Mouse (Mus musculus): ENCODE measurements around the gene Dynlrb2. TPM values are rescaled to one million over a fixed set of nuclear protein-coding genes. Genes with fewer than 3 reads are reported as not detected.

The Dynlrb2 gene
- polyA plus RNA-seq, 1 experiment from 2014 or later, result 0.28 TPM

GRCm38 (mm10) chr8:116484087-116484486, 20.7 kb upstream of the Dynlrb2 start:
- ATAC-seq (ENCODE audit: insufficient read depth, low FRiP score), result no peak
- 16% methylated on average over 2 of the region's 2 CpGs for WGBS

GRCm38 (mm10) chr8:116488546-116488945, 16.2 kb upstream of the Dynlrb2 start:
- no peak overlapping the region for H3K9ac ChIP-seq (ENCODE audit: low read length)
- no peaks in the 10 kb centered on the region for H3K4me1 ChIP-seq (ENCODE audit: control insufficient read depth, insufficient read depth, low read length)
- H3K27me3 ChIP-seq (ENCODE audit: control insufficient read depth, insufficient read depth, low read length), result no peaks in the 10 kb centered on the region
- H3K36me3 ChIP-seq (ENCODE audit: control insufficient read depth, insufficient read depth, low read length), result no peaks in the 10 kb centered on the region
- ATAC-seq (ENCODE audit: insufficient read depth, low FRiP score), result no peak
- H3K4me2 ChIP-seq (ENCODE audit: low read depth, low read length), result no peak overlapping the region
- H3K9me3 ChIP-seq (replicated peaks; ENCODE audit: control insufficient read depth, low read length), result no peaks in the 10 kb centered on the region
- no peak overlapping the region for H3K27ac ChIP-seq (ENCODE audit: low read length)
- no peak overlapping the region for H3K4me3 ChIP-seq (replicated peaks; ENCODE audit: low read length)
- WGBS, result 83% methylated on average over 2 of the region's 2 CpGs

More at GRCm38 (mm10) chr8:116484087-116484486, 20.7 kb upstream of the Dynlrb2 start:
- Histone ChIP-seq H3K9me3 (replicated peaks; ENCODE audit: control insufficient read depth, low read length) (no peaks in the 10 kb centered on the region), H3K36me3 (ENCODE audit: control insufficient read depth, insufficient read depth, low read length) (no peaks in the 10 kb centered on the region), H3K4me2 (ENCODE audit: low read depth, low read length) (no peak overlapping the region), H3K9ac (ENCODE audit: low read length) (no peak overlapping the region), H3K4me1 (ENCODE audit: control insufficient read depth, insufficient read depth, low read length) (no peaks in the 10 kb centered on the region), H3K27me3 (ENCODE audit: control insufficient read depth, insufficient read depth, low read length) (no peaks in the 10 kb centered on the region), H3K27ac (ENCODE audit: low read length) (no peak overlapping the region), H3K4me3 (replicated peaks; ENCODE audit: low read length) (no peak overlapping the region)

GRCm38 (mm10) chr8:116500057-116500809, 4.5 kb upstream of the Dynlrb2 start:
- no peaks in the 10 kb centered on the region for H3K4me1 ChIP-seq (ENCODE audit: control insufficient read depth, insufficient read depth, low read length)
- no peak overlapping the region for H3K4me2 ChIP-seq (ENCODE audit: low read depth, low read length)
- H3K27ac ChIP-seq (ENCODE audit: low read length), result no peak overlapping the region
- H3K36me3 ChIP-seq (ENCODE audit: control insufficient read depth, insufficient read depth, low read length), result no peaks in the 10 kb centered on the region
- no peak overlapping the region for H3K9ac ChIP-seq (ENCODE audit: low read length)
- H3K27me3 ChIP-seq (ENCODE audit: control insufficient read depth, insufficient read depth, low read length), result no peaks in the 10 kb centered on the region
- H3K9me3 ChIP-seq (replicated peaks; ENCODE audit: control insufficient read depth, low read length), result no peaks in the 10 kb centered on the region
- WGBS, result 77% methylated on average over 7 of the region's 7 CpGs
- H3K4me3 ChIP-seq (replicated peaks; ENCODE audit: low read length), result no peak overlapping the region
- no peak for ATAC-seq (ENCODE audit: insufficient read depth, low FRiP score)

- Histone ChIP-seq H3K9me3 (replicated peaks; ENCODE audit: control insufficient read depth, low read length) (no peaks in the 10 kb centered on the region), H3K27ac (ENCODE audit: low read length) (no peak overlapping the region)
- no peak for ATAC-seq (ENCODE audit: insufficient read depth, low FRiP score)
These were observed 3.9 kb downstream of the Dynlrb2 start for GRCm38 (mm10) chr8:116508721-116509120.

GRCm38 (mm10) chr8:116509247-116509646, 4.5 kb downstream of the Dynlrb2 start:
- 62% methylated on average over 3 of the region's 3 CpGs for WGBS
- Histone ChIP-seq H3K9ac (ENCODE audit: low read length) (no peak overlapping the region), H3K4me3 (replicated peaks; ENCODE audit: low read length) (no peak overlapping the region), H3K27me3 (ENCODE audit: control insufficient read depth, insufficient read depth, low read length) (no peaks in the 10 kb centered on the region), H3K27ac (ENCODE audit: low read length) (no peak overlapping the region), H3K4me2 (ENCODE audit: low read depth, low read length) (no peak overlapping the region), H3K9me3 (replicated peaks; ENCODE audit: control insufficient read depth, low read length) (no peaks in the 10 kb centered on the region), H3K36me3 (ENCODE audit: control insufficient read depth, insufficient read depth, low read length) (no peaks in the 10 kb centered on the region), H3K4me1 (ENCODE audit: control insufficient read depth, insufficient read depth, low read length) (no peaks in the 10 kb centered on the region)
- ATAC-seq (ENCODE audit: insufficient read depth, low FRiP score), result no peak

More at GRCm38 (mm10) chr8:116508721-116509120, 3.9 kb downstream of the Dynlrb2 start:
- Histone ChIP-seq H3K9ac (ENCODE audit: low read length) (no peak overlapping the region), H3K4me1 (ENCODE audit: control insufficient read depth, insufficient read depth, low read length) (no peaks in the 10 kb centered on the region), H3K36me3 (ENCODE audit: control insufficient read depth, insufficient read depth, low read length) (no peaks in the 10 kb centered on the region), H3K4me2 (ENCODE audit: low read depth, low read length) (no peak overlapping the region), H3K27me3 (ENCODE audit: control insufficient read depth, insufficient read depth, low read length) (no peaks in the 10 kb centered on the region), H3K4me3 (replicated peaks; ENCODE audit: low read length) (no peak overlapping the region)
- WGBS, result 61% methylated on average over 5 of the region's 5 CpGs

- H3K4me2 ChIP-seq (ENCODE audit: low read depth, low read length), result no peak overlapping the region
- no peaks in the 10 kb centered on the region for H3K4me1 ChIP-seq (ENCODE audit: control insufficient read depth, insufficient read depth, low read length)
- no peak overlapping the region for H3K27ac ChIP-seq (ENCODE audit: low read length)
- no peaks in the 10 kb centered on the region for H3K36me3 ChIP-seq (ENCODE audit: control insufficient read depth, insufficient read depth, low read length)
- H3K9me3 ChIP-seq (replicated peaks; ENCODE audit: control insufficient read depth, low read length), result peaks cover 16% of the 10 kb centered on the region
- WGBS, result 84% methylated on average over 5 of the region's 5 CpGs
- H3K27me3 ChIP-seq (ENCODE audit: control insufficient read depth, insufficient read depth, low read length), result no peaks in the 10 kb centered on the region
- no peak for ATAC-seq (ENCODE audit: insufficient read depth, low FRiP score)
- H3K9ac ChIP-seq (ENCODE audit: low read length), result no peak overlapping the region
- no peak overlapping the region for H3K4me3 ChIP-seq (replicated peaks; ENCODE audit: low read length)
These were observed 14.9 kb downstream of the Dynlrb2 start for GRCm38 (mm10) chr8:116519676-116520075.

- ATAC-seq (ENCODE audit: insufficient read depth, low FRiP score), result no peak
- H3K27me3 ChIP-seq (ENCODE audit: control insufficient read depth, insufficient read depth, low read length), result no peaks in the 10 kb centered on the region
- H3K9me3 ChIP-seq (replicated peaks; ENCODE audit: control insufficient read depth, low read length), result peaks cover 16% of the 10 kb centered on the region
- no peak overlapping the region for H3K27ac ChIP-seq (ENCODE audit: low read length)
- no peak overlapping the region for H3K4me3 ChIP-seq (replicated peaks; ENCODE audit: low read length)
- 84% methylated on average over 4 of the region's 4 CpGs for WGBS
- H3K9ac ChIP-seq (ENCODE audit: low read length), result no peak overlapping the region
- no peak overlapping the region for H3K4me2 ChIP-seq (ENCODE audit: low read depth, low read length)
- no peaks in the 10 kb centered on the region for H3K36me3 ChIP-seq (ENCODE audit: control insufficient read depth, insufficient read depth, low read length)
- H3K4me1 ChIP-seq (ENCODE audit: control insufficient read depth, insufficient read depth, low read length), result no peaks in the 10 kb centered on the region
These were observed 16.4 kb downstream of the Dynlrb2 start for GRCm38 (mm10) chr8:116521208-116521607.

- Histone ChIP-seq H3K27me3 (ENCODE audit: control insufficient read depth, insufficient read depth, low read length) (no peaks in the 10 kb centered on the region), H3K36me3 (ENCODE audit: control insufficient read depth, insufficient read depth, low read length) (no peaks in the 10 kb centered on the region), H3K4me2 (ENCODE audit: low read depth, low read length) (no peak overlapping the region), H3K4me1 (ENCODE audit: control insufficient read depth, insufficient read depth, low read length) (no peaks in the 10 kb centered on the region), H3K9me3 (replicated peaks; ENCODE audit: control insufficient read depth, low read length) (peaks cover 13% of the 10 kb centered on the region), H3K27ac (ENCODE audit: low read length) (no peak overlapping the region), H3K4me3 (replicated peaks; ENCODE audit: low read length) (no peak overlapping the region), H3K9ac (ENCODE audit: low read length) (no peak overlapping the region)
- WGBS, result 71% methylated on average over 3 of the region's 3 CpGs
- ATAC-seq (ENCODE audit: insufficient read depth, low FRiP score), result no peak
These were observed 16.9 kb downstream of the Dynlrb2 start for GRCm38 (mm10) chr8:116521641-116522040.

GRCm38 (mm10) chr8:116522104-116522767, 17.5 kb downstream of the Dynlrb2 start:
- no peak overlapping the region for H3K27ac ChIP-seq (ENCODE audit: low read length)
- no peaks in the 10 kb centered on the region for H3K36me3 ChIP-seq (ENCODE audit: control insufficient read depth, insufficient read depth, low read length)
- no peak overlapping the region for H3K9ac ChIP-seq (ENCODE audit: low read length)
- no peaks in the 10 kb centered on the region for H3K27me3 ChIP-seq (ENCODE audit: control insufficient read depth, insufficient read depth, low read length)
- no peaks in the 10 kb centered on the region for H3K4me1 ChIP-seq (ENCODE audit: control insufficient read depth, insufficient read depth, low read length)
- peaks cover 7% of the 10 kb centered on the region for H3K9me3 ChIP-seq (replicated peaks; ENCODE audit: control insufficient read depth, low read length)
- no peak overlapping the region for H3K4me3 ChIP-seq (replicated peaks; ENCODE audit: low read length)
- ATAC-seq (ENCODE audit: insufficient read depth, low FRiP score), result no peak
- H3K4me2 ChIP-seq (ENCODE audit: low read depth, low read length), result no peak overlapping the region
- WGBS, result 79% methylated on average over 11 of the region's 11 CpGs

Measured in stomach, embryonic 16.5 days (tissue).